Mouse (Mus musculus): Measurements from ENCODE around the gene Acap1. TPM values are rescaled to one million over a fixed set of nuclear protein-coding genes. Genes with fewer than 3 reads are reported as not detected.

Acap1 gene
- polyA plus RNA-seq, 1 experiment from 2014 or later: 0.60 TPM

GRCm38 (mm10) chr11:69858113-69858998, 37.0 kb downstream of the Acap1 start, which contains the start of gene Tnk1:
Gene Tnk1, minus strand, starts transcription at chr11:69858730.
- Histone ChIP-seq H3K27ac (replicated peaks; ENCODE audit: low read depth, low read length) (no peak within 1 kb of the TSS), H3K27me3 (ENCODE audit: control insufficient read depth, insufficient read depth, low read length) (peaks cover 13% of the 10 kb centered on the region), H3K9me3 (replicated peaks; ENCODE audit: control insufficient read depth, low read length) (no peaks in the 10 kb centered on the region), H3K9ac (replicated peaks; ENCODE audit: low read length) (peak within 1 kb of the TSS; percentile 28), H3K36me3 (replicated peaks; ENCODE audit: control insufficient read depth, insufficient read depth, low read depth, low read length) (no peaks in the 10 kb centered on the region), H3K4me3 (ENCODE audit: low read depth, low read length) (no peak within 1 kb of the TSS), H3K4me2 (ENCODE audit: low read depth, low read length) (peak within 1 kb of the TSS; percentile 30; the same call in 1 of the 2 replicates), H3K4me1 (ENCODE audit: control insufficient read depth, insufficient read depth, low read length) (no peaks in the 10 kb centered on the region)
- peak; percentile 35 for DNase-seq (ENCODE audit: low spot score)
- WGBS: 19% methylated on average over 30 of the region's 30 CpGs
- no peak for ATAC-seq (replicated peaks; ENCODE audit: insufficient number of reproducible peaks, low FRiP score, low TSS enrichment, low read depth)

GRCm38 (mm10) chr11:69855347-69855746, 40.0 kb downstream of the Acap1 start:
- ATAC-seq (replicated peaks; ENCODE audit: insufficient number of reproducible peaks, low FRiP score, low TSS enrichment, low read depth): peak; percentile 42; the same call in 1 of the 2 replicates
- Histone ChIP-seq H3K4me2 (ENCODE audit: low read depth, low read length) (no peak overlapping the region), H3K9ac (replicated peaks; ENCODE audit: low read length) (no peak overlapping the region), H3K27me3 (ENCODE audit: control insufficient read depth, insufficient read depth, low read length) (peaks cover 13% of the 10 kb centered on the region), H3K9me3 (replicated peaks; ENCODE audit: control insufficient read depth, low read length) (no peaks in the 10 kb centered on the region), H3K27ac (replicated peaks; ENCODE audit: low read depth, low read length) (no peak overlapping the region), H3K36me3 (replicated peaks; ENCODE audit: control insufficient read depth, insufficient read depth, low read depth, low read length) (no peaks in the 10 kb centered on the region; the same call in 1 of the 2 replicates), H3K4me1 (ENCODE audit: control insufficient read depth, insufficient read depth, low read length) (no peaks in the 10 kb centered on the region), H3K4me3 (ENCODE audit: low read depth, low read length) (no peak overlapping the region; the same call in 1 of the 2 replicates)
- peak; percentile 64 for DNase-seq (ENCODE audit: low spot score)
- WGBS: 18% methylated on average over 16 of the region's 16 CpGs

GRCm38 (mm10) chr11:69854680-69855079, 40.7 kb downstream of the Acap1 start:
- Histone ChIP-seq H3K4me3 (ENCODE audit: low read depth, low read length) (no peak overlapping the region), H3K9ac (replicated peaks; ENCODE audit: low read length) (no peak overlapping the region), H3K4me1 (ENCODE audit: control insufficient read depth, insufficient read depth, low read length) (no peaks in the 10 kb centered on the region), H3K27ac (replicated peaks; ENCODE audit: low read depth, low read length) (no peak overlapping the region), H3K27me3 (ENCODE audit: control insufficient read depth, insufficient read depth, low read length) (peaks cover 13% of the 10 kb centered on the region), H3K4me2 (ENCODE audit: low read depth, low read length) (no peak overlapping the region), H3K9me3 (replicated peaks; ENCODE audit: control insufficient read depth, low read length) (no peaks in the 10 kb centered on the region), H3K36me3 (replicated peaks; ENCODE audit: control insufficient read depth, insufficient read depth, low read depth, low read length) (peaks cover 1% of the 10 kb centered on the region; the same call in 1 of the 2 replicates)
- no peak for DNase-seq (ENCODE audit: low spot score)
- 81% methylated on average over 10 of the region's 10 CpGs for WGBS
- ATAC-seq (replicated peaks; ENCODE audit: insufficient number of reproducible peaks, low FRiP score, low TSS enrichment, low read depth): no peak

- H3K4me1 ChIP-seq (ENCODE audit: control insufficient read depth, insufficient read depth, low read length): no peaks in the 10 kb centered on the region
- H3K4me3 ChIP-seq (ENCODE audit: low read depth, low read length): no peak overlapping the region
- ATAC-seq (replicated peaks; ENCODE audit: insufficient number of reproducible peaks, low FRiP score, low TSS enrichment, low read depth): no peak
- H3K9ac ChIP-seq (replicated peaks; ENCODE audit: low read length): no peak overlapping the region
- H3K36me3 ChIP-seq (replicated peaks; ENCODE audit: control insufficient read depth, insufficient read depth, low read depth, low read length): peaks cover 2% of the 10 kb centered on the region
- WGBS: 85% methylated on average over 7 of the region's 7 CpGs
- H3K27ac ChIP-seq (replicated peaks; ENCODE audit: low read depth, low read length): no peak overlapping the region
- DNase-seq (ENCODE audit: low spot score): no peak
- peaks cover 11% of the 10 kb centered on the region for H3K27me3 ChIP-seq (ENCODE audit: control insufficient read depth, insufficient read depth, low read length)
- H3K9me3 ChIP-seq (replicated peaks; ENCODE audit: control insufficient read depth, low read length): no peaks in the 10 kb centered on the region
- H3K4me2 ChIP-seq (ENCODE audit: low read depth, low read length): no peak overlapping the region
Measured at GRCm38 (mm10) chr11:69853994-69854393, 41.3 kb downstream of the Acap1 start.

- no peak overlapping the region for H3K4me3 ChIP-seq (ENCODE audit: low read depth, low read length)
- H3K27me3 ChIP-seq (ENCODE audit: control insufficient read depth, insufficient read depth, low read length): no peaks in the 10 kb centered on the region
- peaks cover 2% of the 10 kb centered on the region for H3K36me3 ChIP-seq (replicated peaks; ENCODE audit: control insufficient read depth, insufficient read depth, low read depth, low read length)
- no peak overlapping the region for H3K9ac ChIP-seq (replicated peaks; ENCODE audit: low read length)
- WGBS: 74% methylated on average over 8 of the region's 8 CpGs
- H3K9me3 ChIP-seq (replicated peaks; ENCODE audit: control insufficient read depth, low read length): no peaks in the 10 kb centered on the region
- DNase-seq (ENCODE audit: low spot score): no peak
- H3K4me1 ChIP-seq (ENCODE audit: control insufficient read depth, insufficient read depth, low read length): peaks cover 6% of the 10 kb centered on the region
- no peak overlapping the region for H3K4me2 ChIP-seq (ENCODE audit: low read depth, low read length)
- no peak for ATAC-seq (replicated peaks; ENCODE audit: insufficient number of reproducible peaks, low FRiP score, low TSS enrichment, low read depth)
- H3K27ac ChIP-seq (replicated peaks; ENCODE audit: low read depth, low read length): no peak overlapping the region
Measured at GRCm38 (mm10) chr11:69850754-69851153, 44.6 kb downstream of the Acap1 start.

- H3K36me3 ChIP-seq (replicated peaks; ENCODE audit: control insufficient read depth, insufficient read depth, low read depth, low read length): peaks cover 2% of the 10 kb centered on the region
- no peak overlapping the region for H3K9ac ChIP-seq (replicated peaks; ENCODE audit: low read length)
- H3K27ac ChIP-seq (replicated peaks; ENCODE audit: low read depth, low read length): no peak overlapping the region
- peaks cover 6% of the 10 kb centered on the region for H3K4me1 ChIP-seq (ENCODE audit: control insufficient read depth, insufficient read depth, low read length)
- H3K4me2 ChIP-seq (ENCODE audit: low read depth, low read length): no peak overlapping the region
- WGBS: 92% methylated on average over 15 of the region's 15 CpGs
- H3K27me3 ChIP-seq (ENCODE audit: control insufficient read depth, insufficient read depth, low read length): no peaks in the 10 kb centered on the region
- no peak overlapping the region for H3K4me3 ChIP-seq (ENCODE audit: low read depth, low read length)
- no peak for DNase-seq (ENCODE audit: low spot score)
- no peak for ATAC-seq (replicated peaks; ENCODE audit: insufficient number of reproducible peaks, low FRiP score, low TSS enrichment, low read depth)
- no peaks in the 10 kb centered on the region for H3K9me3 ChIP-seq (replicated peaks; ENCODE audit: control insufficient read depth, low read length)
Measured at GRCm38 (mm10) chr11:69849884-69850283, 45.5 kb downstream of the Acap1 start.

- WGBS: 88% methylated on average over 9 of the region's 9 CpGs
- Histone ChIP-seq H3K4me1 (ENCODE audit: control insufficient read depth, insufficient read depth, low read length) (peaks cover 6% of the 10 kb centered on the region), H3K27ac (replicated peaks; ENCODE audit: low read depth, low read length) (no peak overlapping the region)
Measured at GRCm38 (mm10) chr11:69849128-69849527, 46.2 kb downstream of the Acap1 start.

GRCm38 (mm10) chr11:69848021-69848420, 47.3 kb downstream of the Acap1 start:
- ATAC-seq (replicated peaks; ENCODE audit: insufficient number of reproducible peaks, low FRiP score, low TSS enrichment, low read depth) (no peak), DNase-seq (ENCODE audit: low spot score) (no peak)
- WGBS: 95% methylated on average over 6 of the region's 6 CpGs
- Histone ChIP-seq H3K4me3 (ENCODE audit: low read depth, low read length) (no peak overlapping the region), H3K9me3 (replicated peaks; ENCODE audit: control insufficient read depth, low read length) (no peaks in the 10 kb centered on the region), H3K27ac (replicated peaks; ENCODE audit: low read depth, low read length) (no peak overlapping the region), H3K4me2 (ENCODE audit: low read depth, low read length) (no peak overlapping the region; the same call in 1 of the 2 replicates), H3K36me3 (replicated peaks; ENCODE audit: control insufficient read depth, insufficient read depth, low read depth, low read length) (peaks cover 2% of the 10 kb centered on the region), H3K27me3 (ENCODE audit: control insufficient read depth, insufficient read depth, low read length) (no peaks in the 10 kb centered on the region), H3K9ac (replicated peaks; ENCODE audit: low read length) (no peak overlapping the region), H3K4me1 (ENCODE audit: control insufficient read depth, insufficient read depth, low read length) (peaks cover 6% of the 10 kb centered on the region)

More at GRCm38 (mm10) chr11:69849128-69849527, 46.2 kb downstream of the Acap1 start:
- Histone ChIP-seq H3K9ac (replicated peaks; ENCODE audit: low read length) (no peak overlapping the region), H3K27me3 (ENCODE audit: control insufficient read depth, insufficient read depth, low read length) (no peaks in the 10 kb centered on the region), H3K4me2 (ENCODE audit: low read depth, low read length) (no peak overlapping the region), H3K4me3 (ENCODE audit: low read depth, low read length) (no peak overlapping the region), H3K9me3 (replicated peaks; ENCODE audit: control insufficient read depth, low read length) (no peaks in the 10 kb centered on the region), H3K36me3 (replicated peaks; ENCODE audit: control insufficient read depth, insufficient read depth, low read depth, low read length) (peaks cover 2% of the 10 kb centered on the region)
- DNase-seq (ENCODE audit: low spot score) (no peak), ATAC-seq (replicated peaks; ENCODE audit: insufficient number of reproducible peaks, low FRiP score, low TSS enrichment, low read depth) (no peak)
